23 mouse cellular contexts compared by ENCODE assay signal in genomic region chr7:49783017-49783416, GRCm38 (mm10).
"Had no signal": no experiment of that assay in that cellular context is flagged by ENCODE, and none has a peak within 500 bp of the region (broad histone marks: within the 10 kb centered on the region; RNA-seq: fewer than 3 reads in every experiment).

No protein-coding gene starts in this region.

- H3K4me3 ChIP-seq: gastrocnemius, adult 2 months; heart, adult 2 months; heart, embryonic 13.5 days; heart, embryonic 15.5 days; hindbrain, embryonic 13.5 days; hindbrain, embryonic 15.5 days; layer of hippocampus, adult 2 months; left cerebral cortex, adult 2 months; limb, embryonic 10.5 days; limb, embryonic 12.5 days had no signal

- ATAC-seq: hindbrain, postnatal 0 days; intestine, embryonic 16.5 days had no signal

- H3K27ac ChIP-seq: gastrocnemius, adult 2 months; heart, adult 2 months; heart, embryonic 13.5 days; heart, embryonic 15.5 days; hindbrain, embryonic 13.5 days; hindbrain, embryonic 15.5 days; hindbrain, postnatal 0 days; layer of hippocampus, adult 2 months; left cerebral cortex, adult 2 months; limb, embryonic 10.5 days; limb, embryonic 12.5 days had no signal

- DNase-seq: gastrocnemius, adult 2 months; gastrocnemius, postnatal 10 days; gastrocnemius, postnatal 25 days; heart, adult 11 months; heart, adult 2 months; heart, postnatal 14 days; heart, postnatal 36 days; kidney, adult 11 months; kidney, adult 2 months; kidney, postnatal 10 days; kidney, postnatal 25 days; kidney, postnatal 4 days; liver had no signal
